ENCODE assay signal across 8 mouse cellular contexts in genomic region chr17:35704621-35705464, GRCm38 (mm10). TPM values are rescaled to one million over a fixed set of nuclear protein-coding genes. Genes with fewer than 3 reads are reported as not detected.
DNase-seq lines count a peak whose midpoint lies in the region; ATAC-seq and TF ChIP-seq lines count a peak whose summit lies in the region.

TSS of gene Ddr1 (minus strand) at chr17:35704621.

- intact Hi-C loops in left cerebral cortex, adult 2 months (cut with DNase I) = loop anchor here (5.0 kb wide), 1 partner anchor 463 kb away; the partner anchor contains the start of gene Ddx39b

- peak within 1 kb of the TSS; percentile 94 for H3K27ac ChIP-seq in hindbrain, embryonic 15.5 days (replicated peaks)
- peak within 1 kb of the TSS; percentile 87 for H3K27ac ChIP-seq in left cerebral cortex, adult 2 months
- H3K27ac ChIP-seq in midbrain, embryonic 13.5 days = peak within 1 kb of the TSS; percentile 99

- H3K4me2 ChIP-seq in hindbrain, embryonic 15.5 days = peak within 1 kb of the TSS; percentile 86
- peak within 1 kb of the TSS; percentile 90 for H3K4me2 ChIP-seq in midbrain, embryonic 13.5 days (replicated peaks)

- no peak for TF ChIP-seq CTCF in lung, adult 2 months (IDR thresholded peaks at IDR 0.05; ENCODE audit: insufficient read depth, low read length)
- no peak for TF ChIP-seq CTCF in left cerebral cortex, adult 2 months (IDR thresholded peaks at IDR 0.05)

- H3K9me3 ChIP-seq in hindbrain, embryonic 15.5 days = no peaks in the 10 kb centered on the region
- H3K9me3 ChIP-seq in midbrain, embryonic 13.5 days = no peaks in the 10 kb centered on the region

- no peak within 1 kb of the TSS for H3K4me3 ChIP-seq in lung, adult 2 months (replicated peaks; ENCODE audit: extremely low read depth, low read depth, low read length)
- peak within 1 kb of the TSS; percentile 45 for H3K4me3 ChIP-seq in hindbrain, embryonic 15.5 days
- H3K4me3 ChIP-seq in left cerebral cortex, adult 2 months = peak within 1 kb of the TSS; percentile 38
- H3K4me3 ChIP-seq in midbrain, embryonic 13.5 days (replicated peaks) = peak within 1 kb of the TSS; percentile 85

- H3K4me1 ChIP-seq in lung, adult 2 months (ENCODE audit: control insufficient read depth, insufficient read depth, low read length) = no peaks in the 10 kb centered on the region
- H3K4me1 ChIP-seq in hindbrain, embryonic 15.5 days (replicated peaks) = peaks cover 35% of the 10 kb centered on the region
- peaks cover 39% of the 10 kb centered on the region for H3K4me1 ChIP-seq in midbrain, embryonic 13.5 days (replicated peaks)

- peak; percentile 53 for ATAC-seq in hindbrain, embryonic 15.5 days (ENCODE audit: low FRiP score, low read depth)
- peak; percentile 64 for ATAC-seq in midbrain, embryonic 13.5 days

- H3K9ac ChIP-seq in hindbrain, embryonic 15.5 days = peak within 1 kb of the TSS; percentile 67
- peak within 1 kb of the TSS; percentile 87 for H3K9ac ChIP-seq in midbrain, embryonic 13.5 days (replicated peaks)

- no peaks in the 10 kb centered on the region for H3K36me3 ChIP-seq in hindbrain, embryonic 15.5 days
- H3K36me3 ChIP-seq in midbrain, embryonic 13.5 days = no peaks in the 10 kb centered on the region

- peak; percentile 24 for DNase-seq in lung, adult 2 months
- no peak for DNase-seq in lung, adult 18-20 months
- DNase-seq in adrenal gland, postnatal 25 days = no peak
- DNase-seq in gastrocnemius, adult 8-10 months (ENCODE audit: low spot score in 2 of 2) = no peak
- peak; percentile 46 to 48 for DNase-seq in left cerebral cortex, adult 2 months (ENCODE audit: extremely low spot score in 1 of 2, low spot score in 2 of 2)
- peak; percentile 63 for DNase-seq in thymus, postnatal 14 days

- 10% methylated on average over 19 of the region's 19 CpGs for WGBS in lung, adult 2 months
- WGBS in hindbrain, embryonic 15.5 days = 5% methylated on average over 19 of the region's 19 CpGs
- WGBS in midbrain, embryonic 13.5 days = 3% methylated on average over 19 of the region's 19 CpGs

- no peak for TF ChIP-seq POLR2A in lung, adult 2 months (IDR thresholded peaks at IDR 0.05; ENCODE audit: borderline replicate concordance, extremely low read depth, low read depth, low read length)

- no peaks in the 10 kb centered on the region for H3K27me3 ChIP-seq in hindbrain, embryonic 15.5 days
- no peaks in the 10 kb centered on the region for H3K27me3 ChIP-seq in midbrain, embryonic 13.5 days

RNA-seq across cellular contexts. Expression of gene Ddr1, which starts in this region (rescaled TPM):
- 63.9 and 66.2 TPM in 2 replicates for polyA plus RNA-seq in lung, adult 2 months (2012; rRNA removed)
- total RNA-seq in adrenal gland, postnatal 25 days (2021) = 41.7 and 54.6 TPM in 2 replicates
- 10 to 100 TPM; 13.7 to 20.0 (median 15.9) TPM for total RNA-seq in gastrocnemius, adult 8-10 months (2022)
- polyA plus RNA-seq in hindbrain, embryonic 15.5 days (2015; fragmentation: Nextera tagmentation; extraction: Ambion mirVana) = 106 and 110 TPM in 2 replicates
- 10 to 100 TPM; 47.2 to 47.8 TPM for total RNA-seq in left cerebral cortex, adult 2 months (2021)
- 163 and 187 TPM in 2 replicates for polyA plus RNA-seq in midbrain, embryonic 13.5 days (2015; fragmentation: Nextera tagmentation; extraction: Ambion mirVana)

Comparison
In these comparisons a context has a peak if more than half of its experiments do, and no peak if none do; other contexts are left out.
1. DNase-seq: peak in lung, adult 2 months (single experiment), left cerebral cortex, adult 2 months (2 of 2) and thymus, postnatal 14 days (single experiment); none in lung, adult 18-20 months (0 of 2), adrenal gland, postnatal 25 days (single experiment) and gastrocnemius, adult 8-10 months (0 of 2).
2. Peak in every context shown above with its lines, with median percentiles within 50 percentile points of each other: H3K27ac ChIP-seq.